Mouse (Mus musculus): Measurements from ENCODE around the gene Vmn2r84. TPM values are rescaled to one million over a fixed set of nuclear protein-coding genes. Genes with fewer than 3 reads are reported as not detected.

Vmn2r84 gene
- not detected in 2 replicates for polyA plus RNA-seq (2012; rRNA removed)

DNA sequence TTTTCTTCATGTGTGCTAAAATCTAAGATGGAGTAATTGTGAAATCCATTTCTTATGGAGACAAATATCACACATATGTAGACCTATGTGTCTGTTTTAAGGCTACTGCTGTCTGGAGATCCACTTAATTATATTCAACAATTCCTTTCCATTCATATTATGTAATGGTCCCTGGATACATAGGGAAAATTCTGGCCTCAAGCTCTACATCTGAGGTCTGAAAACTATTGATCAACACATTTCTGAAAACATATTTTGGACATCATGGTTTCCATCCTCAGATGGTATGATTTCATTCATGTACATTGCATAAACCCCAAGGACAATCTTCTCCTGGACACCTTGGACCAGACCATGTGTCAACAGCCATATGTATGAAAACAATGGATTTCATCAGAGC is at the start of gene Vmn2r84:
Gene Vmn2r84 (minus strand): TSS at position 101 of the 400 bp plus-strand sequence.

DNA sequence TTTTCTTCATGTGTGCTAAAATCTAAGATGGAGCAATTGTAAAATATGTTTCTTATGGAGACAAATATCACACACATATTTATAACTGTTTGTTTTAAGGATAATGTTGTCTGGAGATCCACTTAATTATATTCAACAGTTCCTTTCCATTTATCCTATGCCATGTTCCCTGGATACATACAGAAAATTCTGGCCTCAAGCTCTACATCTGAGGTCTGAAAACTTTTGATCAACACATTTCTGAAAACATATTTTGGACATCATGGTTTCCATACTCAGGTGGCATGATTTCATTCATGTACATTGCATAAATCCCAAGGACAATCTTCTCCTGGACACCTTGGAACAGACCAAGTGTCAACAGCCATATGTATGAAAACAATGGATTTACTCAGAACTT is 35.5 kb upstream of the Vmn2r84 start, which contains the start of gene Vmn2r85:
Gene Vmn2r85 (minus strand): TSS at position 101 of the 400 bp plus-strand sequence.

Other genes with a start within 250 kb of the Vmn2r84 start
- not detected in 2 replicates for gene Olfr825, start 227.6 kb downstream of the Vmn2r84 start, polyA plus RNA-seq (2012; rRNA removed)
- not detected in 2 replicates for gene Olfr826, start 210.1 kb downstream of the Vmn2r84 start, polyA plus RNA-seq (2012; rRNA removed)
- not detected in 2 replicates for gene Olfr827, start 179.9 kb downstream of the Vmn2r84 start, polyA plus RNA-seq (2012; rRNA removed)
- gene Neurod4, start 114.1 kb downstream of the Vmn2r84 start, polyA plus RNA-seq (2012; rRNA removed), result not detected in 2 replicates
- 0.29 and 0.31 TPM in 2 replicates for gene Tespa1, start 71.5 kb downstream of the Vmn2r84 start, polyA plus RNA-seq (2012; rRNA removed)
- gene Vmn2r85, start 35.4 kb upstream of the Vmn2r84 start, polyA plus RNA-seq (2012; rRNA removed), result not detected in 2 replicates
- not detected in 2 replicates for gene Vmn2r86, start 61.7 kb upstream of the Vmn2r84 start, polyA plus RNA-seq (2012; rRNA removed)
- not detected in 2 replicates for gene Vmn2r87, start 103.1 kb upstream of the Vmn2r84 start, polyA plus RNA-seq (2012; rRNA removed)